Mouse (Mus musculus) G1E (cell line): ENCODE measurements around the gene Gnai3.

Experiments used
- CTCF ChIP-seq: IDR thresholded peaks from 2 replicates; pipeline ENCODE4 v1.5.1; 2012; ENCODE audit warnings: low read depth, low read length, inconsistent platforms, mixed read lengths
- GATA1 ChIP-seq: IDR thresholded peaks from 2 replicates; pipeline ENCODE4 v1.6.1; 2012; ENCODE audit warnings: borderline replicate concordance, low read length, inconsistent platforms, mixed read lengths
- POLR2AphosphoS5 ChIP-seq: IDR thresholded peaks from 2 replicates; pipeline ENCODE4 v1.6.1; 2012; ENCODE audit warnings: low read depth, low read length, inconsistent platforms; ENCODE audit not compliant: insufficient replicate concordance
- TAL1 ChIP-seq: conservative IDR thresholded peaks from 2 replicates; pipeline ENCODE4 v1.6.1; 2012; ENCODE audit warnings: low read depth, low read length, inconsistent platforms, mixed read lengths

DNA sequence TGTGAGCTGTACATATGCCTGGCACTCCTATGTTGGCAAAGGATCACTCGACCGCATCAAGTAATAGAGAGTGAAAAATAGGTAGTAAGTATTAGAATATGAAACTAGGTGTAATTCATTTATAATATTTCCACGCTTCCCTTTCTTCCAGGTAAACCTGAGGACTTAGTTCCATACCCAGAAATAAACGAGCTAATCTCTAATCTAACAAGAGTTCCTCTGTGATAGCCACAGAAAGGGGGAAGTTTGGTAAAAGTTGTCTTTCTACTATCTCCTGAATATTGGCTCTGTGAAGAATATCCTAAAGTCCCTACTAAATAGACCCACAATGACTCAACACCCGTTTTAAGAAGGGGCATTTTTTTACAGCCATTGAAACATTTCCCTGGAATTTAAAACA, 725 bp upstream of the Gnai3 start:
- TF ChIP-seq CTCF = no peak
- no peak for TF ChIP-seq POLR2AphosphoS5
- TF ChIP-seq GATA1 = no peak
- no peak for TF ChIP-seq TAL1
